Mouse (Mus musculus) MEL (cell line): ENCODE data around the gene Pcgf1. TPM values are rescaled to one million over a fixed set of nuclear protein-coding genes. Genes with fewer than 3 reads are reported as not detected.

Source experiments
- DNase-seq: peaks from one replicate; pipeline ENCODE4 v3.0.0; 2011; ENCODE audit warnings: low read depth, low spot score
- H3K27ac ChIP-seq: 2 replicates; pipeline ENCODE4 v1.5.1; 2012; ENCODE audit warnings: low read depth, mild to moderate bottlenecking, control low read depth, low read length, moderate library complexity; ENCODE audit not compliant: control insufficient read depth
- H3K27me3 ChIP-seq, 2 experiments: fragments of 150-350 bp in 1 of 2; sonication (generic) in 1 of 2; 2 replicates each; pipeline ENCODE4 v1.6.1; 2012; ENCODE audit warnings: low read length in 2 of 2, mild to moderate bottlenecking in 2 of 2, improper control_type of control experiment in 1 of 2, moderate library complexity in 1 of 2; ENCODE audit not compliant: insufficient read depth in 2 of 2, control insufficient read depth in 1 of 2
- H3K36me3 ChIP-seq, 2 experiments: 2 replicates each; pipeline ENCODE4 v1.6.1; 2012 to 2014; ENCODE audit warnings: low read length in 2 of 2, improper control_type of control experiment in 1 of 2, inconsistent platforms in 1 of 2, mild to moderate bottlenecking in 1 of 2; ENCODE audit not compliant: insufficient read depth in 2 of 2, control insufficient read depth in 1 of 2
- H3K4me1 ChIP-seq, 2 experiments: fragments of 150-350 bp in 1 of 2; sonication (generic) in 1 of 2; 2 replicates each; pipeline ENCODE4 v1.6.1; 2012; ENCODE audit warnings: low read length in 2 of 2, improper control_type of control experiment in 1 of 2, mild to moderate bottlenecking in 1 of 2; ENCODE audit not compliant: insufficient read depth in 2 of 2, control insufficient read depth in 1 of 2
- H3K4me3 ChIP-seq, 2 experiments: fragments of 150-350 bp in 1 of 2; sonication (generic) in 1 of 2; 2 replicates each; pipeline ENCODE4 v1.5.1; 2012; ENCODE audit warnings: low read depth in 2 of 2, low read length in 2 of 2, mild to moderate bottlenecking in 2 of 2, moderate library complexity in 2 of 2, control low read depth in 1 of 2, improper control_type of control experiment in 1 of 2; ENCODE audit not compliant: control insufficient read depth in 1 of 2, insufficient read depth in 1 of 2
- H3K79me2 ChIP-seq: 2 replicates; pipeline ENCODE4 v1.6.1; 2012; ENCODE audit warnings: mild to moderate bottlenecking, low read length, moderate library complexity; ENCODE audit not compliant: control insufficient read depth, poor library complexity, insufficient read depth
- H3K9ac ChIP-seq: 2 replicates; pipeline ENCODE4 v1.6.1; 2012; ENCODE audit warnings: low read depth, mild to moderate bottlenecking, control low read depth, low read length, moderate library complexity; ENCODE audit not compliant: control insufficient read depth, poor library complexity, severe bottlenecking
- H3K9me3 ChIP-seq: fragments of 150-350 bp; sonication (generic); replicated peaks from 2 replicates; pipeline ENCODE4 v1.6.1; 2012; ENCODE audit warnings: mild to moderate bottlenecking, low read length, improper control_type of control experiment, moderate library complexity; ENCODE audit not compliant: insufficient read depth
- BHLHE40 ChIP-seq: IDR thresholded peaks from 2 replicates; pipeline ENCODE4 v1.6.1; 2012; ENCODE audit warnings: low read depth, mild to moderate bottlenecking, inconsistent platforms, low read length, improper control_type of control experiment, borderline replicate concordance
- CHD1 ChIP-seq: IDR thresholded peaks from 2 replicates; pipeline ENCODE4 v1.6.1; 2012; ENCODE audit warnings: low read depth, mild to moderate bottlenecking, inconsistent platforms, low read length, improper control_type of control experiment
- CHD2 ChIP-seq: IDR thresholded peaks from 2 replicates; pipeline ENCODE4 v1.6.1; 2011; ENCODE audit warnings: low read length, improper control_type of control experiment
- CTCF ChIP-seq, 3 experiments: IDR thresholded peaks in 2 of 3; conservative IDR thresholded peaks in 1 of 3; 2 replicates each; pipeline ENCODE4 v1.5.1; 2011 to 2012; ENCODE audit warnings: low read length in 3 of 3, low read depth in 2 of 3, mild to moderate bottlenecking in 2 of 3, improper control_type of control experiment in 1 of 3, inconsistent platforms in 1 of 3, mixed read lengths in 1 of 3, moderate library complexity in 1 of 3; ENCODE audit not compliant: control insufficient read depth in 1 of 3, insufficient read depth in 1 of 3, poor library complexity in 1 of 3, severe bottlenecking in 1 of 3
- E2F4 ChIP-seq: IDR thresholded peaks from 2 replicates; pipeline ENCODE4 v1.6.1; 2011; ENCODE audit warnings: low read depth, low read length, improper control_type of control experiment, borderline replicate concordance
- ELF1 ChIP-seq: IDR thresholded peaks from 2 replicates; pipeline ENCODE4 v1.6.1; 2014; ENCODE audit warnings: low read depth, mild to moderate bottlenecking, inconsistent platforms, low read length, improper control_type of control experiment, moderate library complexity
- EP300 ChIP-seq, 2 experiments: IDR thresholded peaks; 2 replicates each; pipeline ENCODE4 v1.6.1; 2011; ENCODE audit warnings: improper control_type of control experiment in 2 of 2, low read length in 2 of 2, low read depth in 1 of 2, mild to moderate bottlenecking in 1 of 2
- GABPA ChIP-seq: IDR thresholded peaks from 2 replicates; pipeline ENCODE4 v1.6.1; 2012; ENCODE audit warnings: low read depth, mild to moderate bottlenecking, inconsistent platforms, low read length, improper control_type of control experiment, moderate library complexity
- GATA1 ChIP-seq: IDR thresholded peaks from 2 replicates; pipeline ENCODE4 v1.6.1; 2011; ENCODE audit warnings: low read depth, low read length, improper control_type of control experiment
- HCFC1 ChIP-seq: IDR thresholded peaks from 2 replicates; pipeline ENCODE4 v1.6.1; 2012; ENCODE audit warnings: low read depth, mild to moderate bottlenecking, inconsistent platforms, low read length, improper control_type of control experiment, moderate library complexity
- JUND ChIP-seq: IDR thresholded peaks from 2 replicates; pipeline ENCODE4 v1.6.1; 2011; ENCODE audit warnings: low read depth, mild to moderate bottlenecking, improper control_type of control experiment, low read length
- KAT2A ChIP-seq: conservative IDR thresholded peaks from 2 replicates; pipeline ENCODE4 v1.6.1; 2012; ENCODE audit warnings: low read depth, low read length, improper control_type of control experiment, inconsistent platforms
- MAFK ChIP-seq: IDR thresholded peaks from 2 replicates; pipeline ENCODE4 v1.6.1; 2011; ENCODE audit warnings: low read depth, mild to moderate bottlenecking, low read length, improper control_type of control experiment, borderline replicate concordance
- MAX ChIP-seq: IDR thresholded peaks from 2 replicates; pipeline ENCODE4 v1.6.1; 2011; ENCODE audit warnings: low read length, improper control_type of control experiment
- MAZ ChIP-seq: IDR thresholded peaks from 2 replicates; pipeline ENCODE4 v1.6.1; 2012; ENCODE audit warnings: low read depth, mild to moderate bottlenecking, inconsistent platforms, low read length, improper control_type of control experiment
- MEF2A ChIP-seq: IDR thresholded peaks from 2 replicates; pipeline ENCODE4 v1.6.1; 2014; ENCODE audit warnings: low read depth, mild to moderate bottlenecking, inconsistent platforms, low read length, improper control_type of control experiment; ENCODE audit not compliant: poor library complexity, insufficient replicate concordance, severe bottlenecking; ENCODE audit errors: extremely low read depth
- MXI1 ChIP-seq: IDR thresholded peaks from 2 replicates; pipeline ENCODE4 v1.6.1; 2011; ENCODE audit warnings: mild to moderate bottlenecking, low read depth, low read length, improper control_type of control experiment
- MYB ChIP-seq: IDR thresholded peaks from 2 replicates; pipeline ENCODE4 v1.6.1; 2011; ENCODE audit warnings: mild to moderate bottlenecking, low read depth, low read length, improper control_type of control experiment
- MYC ChIP-seq: IDR thresholded peaks from 2 replicates; pipeline ENCODE4 v1.6.1; 2011; ENCODE audit warnings: low read depth, mild to moderate bottlenecking, low read length, improper control_type of control experiment, moderate library complexity
- NELFE ChIP-seq: IDR thresholded peaks from 2 replicates; pipeline ENCODE4 v1.6.1; 2011; ENCODE audit warnings: low read depth, low read length, improper control_type of control experiment
- NRF1 ChIP-seq: IDR thresholded peaks from 2 replicates; pipeline ENCODE4 v1.6.1; 2014; ENCODE audit warnings: low read depth, mild to moderate bottlenecking, inconsistent platforms, low read length, improper control_type of control experiment, moderate library complexity; ENCODE audit not compliant: poor library complexity, insufficient read depth, severe bottlenecking
- POLR2A ChIP-seq, 2 experiments: IDR thresholded peaks; 2 replicates each; pipeline ENCODE4 v1.6.1; 2011 to 2012; ENCODE audit warnings: low read length in 2 of 2, mild to moderate bottlenecking in 2 of 2, control low read depth in 1 of 2, improper control_type of control experiment in 1 of 2, low read depth in 1 of 2, moderate library complexity in 1 of 2; ENCODE audit not compliant: control insufficient read depth in 1 of 2, insufficient read depth in 1 of 2, poor library complexity in 1 of 2
- POLR2AphosphoS2 ChIP-seq: IDR thresholded peaks from 2 replicates; pipeline ENCODE4 v1.6.1; 2011; ENCODE audit warnings: low read length, improper control_type of control experiment
- POLR2AphosphoS5 ChIP-seq: IDR thresholded peaks from 2 replicates; pipeline ENCODE4 v1.6.1; 2012; ENCODE audit warnings: low read depth, borderline replicate concordance, mild to moderate bottlenecking, inconsistent platforms, low read length, moderate library complexity, mixed read lengths
- RAD21 ChIP-seq: IDR thresholded peaks from 2 replicates; pipeline ENCODE4 v1.6.1; 2011; ENCODE audit warnings: mild to moderate bottlenecking, low read depth, low read length, improper control_type of control experiment
- RCOR1 ChIP-seq: IDR thresholded peaks from 2 replicates; pipeline ENCODE4 v1.6.1; 2012; ENCODE audit warnings: low read depth, mild to moderate bottlenecking, inconsistent platforms, low read length, improper control_type of control experiment
- SIN3A ChIP-seq: IDR thresholded peaks from 2 replicates; pipeline ENCODE4 v1.6.1; 2012; ENCODE audit warnings: low read length, improper control_type of control experiment, inconsistent platforms
- SMC3 ChIP-seq: IDR thresholded peaks from 2 replicates; pipeline ENCODE4 v1.6.1; 2011; ENCODE audit warnings: low read depth, low read length, improper control_type of control experiment
- TAL1 ChIP-seq: IDR thresholded peaks from 2 replicates; pipeline ENCODE4 v1.6.1; 2012; ENCODE audit warnings: mild to moderate bottlenecking, inconsistent platforms, low read length, moderate library complexity, mixed read lengths
- TBP ChIP-seq: IDR thresholded peaks from 2 replicates; pipeline ENCODE4 v1.8.0; 2011; ENCODE audit warnings: low read depth, low read length, improper control_type of control experiment
- TCF12 ChIP-seq: IDR thresholded peaks from 2 replicates; pipeline ENCODE4 v1.6.1; 2014; ENCODE audit warnings: low read depth, mild to moderate bottlenecking, inconsistent platforms, low read length, improper control_type of control experiment, moderate library complexity
- UBTF ChIP-seq: IDR thresholded peaks from 2 replicates; pipeline ENCODE4 v1.6.1; 2012; ENCODE audit warnings: low read depth, mild to moderate bottlenecking, inconsistent platforms, low read length, improper control_type of control experiment, moderate library complexity, borderline replicate concordance; ENCODE audit not compliant: insufficient read depth
- USF1 ChIP-seq: IDR thresholded peaks from 2 replicates; pipeline ENCODE4 v1.6.1; 2014; ENCODE audit warnings: low read depth, mild to moderate bottlenecking, inconsistent platforms, low read length, improper control_type of control experiment, moderate library complexity
- USF2 ChIP-seq, 2 experiments: IDR thresholded peaks; 2 replicates each; pipeline ENCODE4 v1.6.1; 2011 to 2012; ENCODE audit warnings: improper control_type of control experiment in 2 of 2, low read length in 2 of 2, borderline replicate concordance in 1 of 2, inconsistent platforms in 1 of 2, low read depth in 1 of 2, mild to moderate bottlenecking in 1 of 2; ENCODE audit not compliant: insufficient read depth in 1 of 2
- ZKSCAN1 ChIP-seq: IDR thresholded peaks from 2 replicates; pipeline ENCODE4 v1.6.1; 2012; ENCODE audit warnings: low read depth, mild to moderate bottlenecking, inconsistent platforms, low read length, improper control_type of control experiment, moderate library complexity
- ZMIZ1 ChIP-seq: IDR thresholded peaks from 2 replicates; pipeline ENCODE4 v1.6.1; 2012; ENCODE audit warnings: low read depth, mild to moderate bottlenecking, inconsistent platforms, low read length, improper control_type of control experiment, moderate library complexity
- ZNF384 ChIP-seq: IDR thresholded peaks from 2 replicates; pipeline ENCODE4 v1.6.1; 2012; ENCODE audit warnings: low read depth, mild to moderate bottlenecking, inconsistent platforms, low read length, improper control_type of control experiment
- polyA plus RNA-seq, 2 experiments: library from polyadenylated mRNA; stranded (reverse) in 1 of 2; unstranded in 1 of 2; fragments of >175 nt in 1 of 2; fragments of >200 nt in 1 of 2; gene quantifications; 2 replicates each; pipeline versions ENCODE4 v1.2.1 to v1.2.4; 2012; ENCODE audit warnings: low replicate concordance in 2 of 2, low read depth in 1 of 2; ENCODE audit not compliant: insufficient read length in 2 of 2, insufficient read depth in 1 of 2, missing spikeins in 1 of 2
- total RNA-seq: library from RNA; depleted of rRNA; stranded (reverse); fragments of 300-350 nt; gene quantifications from 2 replicates; pipeline ENCODE4 v1.2.3, GENCODE M21; 2012

Gene Pcgf1
- total and polyA plus RNA-seq, 3 experiments = 18.2 to 25.2 TPM; not detected in 1

- DNase-seq = peak; percentile 95
- Histone ChIP-seq H3K79me2 (peaks cover 12% of the 10 kb centered on the region), H3K36me3 (peaks cover 1 to 8% of the 10 kb centered on the region in 2 experiments; a peak in 3 of 4 replicates), H3K9ac (peak within 1 kb of the TSS; percentile 76), H3K27me3 (no peaks in the 10 kb centered on the region), H3K4me3 (peak within 1 kb of the TSS; percentile 66), H3K4me1 (peaks cover 0 to 7% of the 10 kb centered on the region in 2 experiments; a peak in 3 of 4 replicates), H3K9me3 (no peaks in the 10 kb centered on the region), H3K27ac (peak within 1 kb of the TSS; percentile 63)
- TF ChIP-seq MAFK (no peak), JUND (no peak), GATA1 (0 out of 2 replicates have a peak, but pooled peaks have one; percentile 11), NRF1 (0 out of 2 replicates have a peak, but pooled peaks have one; percentile 30), RAD21 (peak; percentile 65), CTCF (IDR thresholded peaks at IDR 0.05 in 2 of 3, conservative IDR thresholded peaks at IDR 0.05 in 1 of 3; ENCODE audit: control insufficient read depth in 1 of 3, insufficient read depth in 1 of 3, low read depth in 2 of 3, low read length in 3 of 3, poor library complexity in 1 of 3, severe bottlenecking in 1 of 3) (peak; percentile 17 to 82 (median 31); a peak in 4 of 6 replicates), GABPA (no peak), NELFE (peak; percentile 52; the same call in 1 of the 2 replicates), TCF12 (peak; percentile 54; the same call in 1 of the 2 replicates), ZNF384 (no peak), ZKSCAN1 (no peak), SMC3 (peak; percentile 83), POLR2AphosphoS5 (no peak), ZMIZ1 (no peak), USF1 (peak; percentile 84), SIN3A (peak; percentile 97), ELF1 (peak; percentile 86), UBTF (peak; percentile 44; the same call in 1 of the 2 replicates), POLR2A (IDR thresholded peaks at IDR 0.05; ENCODE audit: control insufficient read depth in 1 of 2, insufficient read depth in 1 of 2, low read depth in 1 of 2, low read length in 2 of 2, poor library complexity in 1 of 2) (peak in 1 of 2 experiments; percentile 81; a peak in 2 of 4 replicates), POLR2AphosphoS2 (peak; percentile 34), TAL1 (no peak), TBP (peak; percentile 58; the same call in 1 of the 2 replicates), MYB (peak; percentile 68), MAZ (no peak; the same call in 1 of the 2 replicates), BHLHE40 (peak; percentile 47; the same call in 1 of the 2 replicates), MEF2A (no peak), USF2 (IDR thresholded peaks at IDR 0.05; ENCODE audit: borderline replicate concordance in 1 of 2, insufficient read depth in 1 of 2, low read depth in 1 of 2, low read length in 2 of 2) (no peak), CHD2 (no peak), MXI1 (peak; percentile 92), KAT2A (no peak; the same call in 1 of the 2 replicates), CHD1 (no peak; the same call in 1 of the 2 replicates), MYC (peak; percentile 47; the same call in 1 of the 2 replicates), HCFC1 (peak; percentile 97), EP300 (IDR thresholded peaks at IDR 0.05; ENCODE audit: low read depth in 1 of 2, low read length in 2 of 2) (no peak; a peak in 1 of 4 replicates), E2F4 (peak; percentile 23; the same call in 1 of the 2 replicates), RCOR1 (no peak), MAX (peak; percentile 48)
Measured at GRCm38 (mm10) chr6:83101316-83101687, 23.6 kb downstream of the Pcgf1 start, which contains the start of the genes Ccdc142 and Gm42688. Gene Ccdc142 (plus strand): TSS chr6:83101601. Gene Gm42688 (plus strand): TSS chr6:83101617.
